Mouse (Mus musculus) cortical plate, adult 2 months (tissue): ENCODE measurements around the gene Tnrc6c.
A peak's percentile ranks its signal among the peaks of the same experiment; 100 is the strongest.

Source experiments
- CTCF ChIP-seq: fragments of 200-500 bp; IDR thresholded peaks from 2 replicates; pipeline ENCODE4 v1.5.1; 2011; ENCODE audit warnings: mild to moderate bottlenecking, control low read depth, low read length; ENCODE audit not compliant: insufficient read depth; ENCODE audit errors: extremely low read depth
- POLR2A ChIP-seq: fragments of 200-500 bp; IDR thresholded peaks from 2 replicates; pipeline ENCODE4 v1.6.1; 2011; ENCODE audit warnings: mild to moderate bottlenecking, low read length, control low read depth; ENCODE audit not compliant: insufficient read depth; ENCODE audit errors: extremely low read depth

DNA sequence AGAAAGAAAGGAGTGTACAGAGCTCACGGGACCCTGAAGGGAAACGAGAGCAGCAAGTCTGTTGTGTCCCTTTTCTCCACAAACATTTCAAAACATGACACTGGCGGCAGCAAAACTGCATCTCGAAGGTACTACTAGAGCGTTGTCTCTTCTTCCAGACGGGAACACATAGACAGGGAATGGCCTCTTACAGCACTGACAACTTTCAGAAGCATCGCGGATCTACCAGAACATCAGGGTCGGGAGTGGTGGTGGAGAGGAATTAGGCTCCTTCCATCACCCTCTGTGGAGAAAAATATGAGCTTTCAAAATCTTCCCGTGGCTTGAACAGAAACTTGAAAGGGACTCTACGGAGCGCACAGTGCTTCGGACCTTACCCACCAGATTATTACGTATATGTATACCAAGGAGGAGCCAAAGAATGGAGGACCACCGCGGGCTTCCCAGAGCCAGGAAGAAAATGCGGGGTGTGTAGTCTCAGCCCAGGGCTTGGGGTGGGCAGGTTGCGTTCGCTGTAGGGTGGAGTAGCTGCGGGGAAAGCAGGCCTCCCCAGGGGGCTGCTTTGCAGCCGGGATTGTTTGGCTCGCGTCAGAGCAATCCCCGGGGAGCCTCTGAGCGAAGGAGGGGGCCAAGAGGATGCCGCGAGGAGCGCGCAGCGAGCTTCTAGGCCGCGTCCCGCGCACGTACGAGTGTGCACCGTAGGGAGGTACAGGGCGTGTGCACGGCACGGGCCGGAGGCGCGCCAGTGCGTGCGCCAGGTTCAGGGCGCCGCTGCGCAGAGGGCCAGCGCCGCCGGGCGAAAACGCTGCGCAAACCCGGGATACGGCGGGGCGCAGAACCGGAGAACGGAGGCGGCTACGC lies at the start of gene Tnrc6c:
- TF ChIP-seq POLR2A: peak; percentile 29; the same call in 1 of the 2 replicates
- no peak for TF ChIP-seq CTCF
